Comparison of ENCODE assay signal across 8 mouse cellular contexts in the genomic region with DNA sequence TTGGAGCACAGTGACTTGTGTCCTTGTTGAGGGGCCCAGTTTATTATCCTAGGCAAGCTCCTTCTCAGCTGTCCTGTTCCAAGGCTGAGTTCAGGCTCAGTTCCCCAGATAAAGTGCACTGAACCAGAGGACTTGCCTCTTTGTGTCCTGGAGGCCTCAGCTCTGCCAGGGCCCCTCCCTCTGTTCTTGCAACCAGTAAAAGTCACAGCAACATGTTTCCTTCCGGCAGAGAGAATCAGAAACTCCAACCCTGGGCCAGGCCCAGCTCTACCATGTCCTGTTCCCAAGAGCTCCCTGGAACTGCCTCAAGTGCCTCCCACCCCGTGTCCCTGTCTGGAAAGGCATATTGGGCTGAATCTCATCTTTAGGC. TPM values are rescaled to one million over a fixed set of nuclear protein-coding genes. Genes with fewer than 3 reads are reported as not detected.
DNase-seq lines count a peak whose midpoint lies in the region; ATAC-seq lines count a peak whose summit lies in the region.

No protein-coding gene starts in this region.

- ATAC-seq in limb, embryonic 15.5 days (ENCODE audit: insufficient number of reproducible peaks, low FRiP score, low TSS enrichment, low read depth) = no peak
- ATAC-seq in intestine, embryonic 15.5 days = peak; percentile 91

- H3K4me3 ChIP-seq in limb, embryonic 15.5 days = no peak overlapping the region
- no peak overlapping the region for H3K4me3 ChIP-seq in limb, embryonic 10.5 days
- H3K4me3 ChIP-seq in intestine, embryonic 15.5 days (replicated peaks) = no peak overlapping the region
- no peak overlapping the region for H3K4me3 ChIP-seq in hindbrain, embryonic 10.5 days

- H3K9me3 ChIP-seq in limb, embryonic 15.5 days = no peaks in the 10 kb centered on the region
- no peaks in the 10 kb centered on the region for H3K9me3 ChIP-seq in limb, embryonic 10.5 days (replicated peaks)
- no peaks in the 10 kb centered on the region for H3K9me3 ChIP-seq in intestine, embryonic 15.5 days
- no peaks in the 10 kb centered on the region for H3K9me3 ChIP-seq in hindbrain, embryonic 10.5 days

- WGBS in limb, embryonic 15.5 days = 12% methylated on average over 2 of the region's 2 CpGs
- WGBS in limb, embryonic 10.5 days = 68% methylated on average over 2 of the region's 2 CpGs
- WGBS in intestine, embryonic 15.5 days = 40% methylated on average over 2 of the region's 2 CpGs
- 65% methylated on average over 2 of the region's 2 CpGs for WGBS in hindbrain, embryonic 10.5 days

- H3K4me1 ChIP-seq in limb, embryonic 15.5 days = peaks cover 11% of the 10 kb centered on the region
- H3K4me1 ChIP-seq in limb, embryonic 10.5 days = no peaks in the 10 kb centered on the region
- H3K4me1 ChIP-seq in intestine, embryonic 15.5 days (replicated peaks) = peaks cover 6% of the 10 kb centered on the region; the same call in 1 of the 2 replicates
- peaks cover 7% of the 10 kb centered on the region; the same call in 1 of the 2 replicates for H3K4me1 ChIP-seq in hindbrain, embryonic 10.5 days (replicated peaks)

- H3K27ac ChIP-seq in limb, embryonic 15.5 days = peak overlapping the region; percentile 47; the same call in 1 of the 2 replicates
- H3K27ac ChIP-seq in limb, embryonic 10.5 days = no peak overlapping the region
- peak overlapping the region; percentile 71 for H3K27ac ChIP-seq in intestine, embryonic 15.5 days
- H3K27ac ChIP-seq in hindbrain, embryonic 10.5 days = no peak overlapping the region

- no peaks in the 10 kb centered on the region for H3K27me3 ChIP-seq in limb, embryonic 15.5 days
- no peaks in the 10 kb centered on the region for H3K27me3 ChIP-seq in limb, embryonic 10.5 days (ENCODE audit: low read depth, poor library complexity, severe bottlenecking)
- no peaks in the 10 kb centered on the region for H3K27me3 ChIP-seq in intestine, embryonic 15.5 days (replicated peaks)
- H3K27me3 ChIP-seq in hindbrain, embryonic 10.5 days (ENCODE audit: insufficient read depth, poor library complexity, severe bottlenecking) = no peaks in the 10 kb centered on the region

- peaks cover 33% of the 10 kb centered on the region for H3K36me3 ChIP-seq in limb, embryonic 15.5 days
- H3K36me3 ChIP-seq in limb, embryonic 10.5 days = peaks cover 27% of the 10 kb centered on the region
- H3K36me3 ChIP-seq in intestine, embryonic 15.5 days = no peaks in the 10 kb centered on the region; the same call in 1 of the 2 replicates
- H3K36me3 ChIP-seq in hindbrain, embryonic 10.5 days = peaks cover 35% of the 10 kb centered on the region

- no peak overlapping the region for H3K4me2 ChIP-seq in limb, embryonic 15.5 days
- H3K4me2 ChIP-seq in intestine, embryonic 15.5 days (replicated peaks) = no peak overlapping the region

- no peak for DNase-seq in limb, embryonic 10.5 days (ENCODE audit: low spot score)
- peak; percentile 56 for DNase-seq in fat pad, adult 2 months (ENCODE audit: extremely low read depth, low read depth, low spot score)
- peak; percentile 86 for DNase-seq in lung, postnatal 10 days
- DNase-seq in thymus, postnatal 4 days = peak; percentile 69
- no peak for DNase-seq in hindbrain, embryonic 10.5 days (ENCODE audit: low spot score)
- DNase-seq in cerebellum, adult 9-10 months = no peak

- no peak overlapping the region for H3K9ac ChIP-seq in limb, embryonic 15.5 days
- no peak overlapping the region for H3K9ac ChIP-seq in intestine, embryonic 15.5 days

RNA-seq across cellular contexts. Expression of gene Castor1, which starts 14.3 kb away (rescaled TPM):
- polyA plus RNA-seq in limb, embryonic 15.5 days (2015; fragmentation: Nextera tagmentation; extraction: Ambion mirVana) = 15.2 and 20.6 TPM in 2 replicates
- 1.8 and 2.1 TPM in 2 replicates for polyA plus RNA-seq in limb, embryonic 10.5 days (2016; fragmentation: Nextera tagmentation; extraction: Ambion mirVana)
- 3.1 and 4.5 TPM in 2 replicates for polyA plus RNA-seq in intestine, embryonic 15.5 days (2015; fragmentation: Nextera tagmentation; extraction: Ambion mirVana)
- polyA plus RNA-seq in hindbrain, embryonic 10.5 days (2016; fragmentation: Nextera tagmentation; extraction: Ambion mirVana) = 2.7 and 3.6 TPM in 2 replicates

RNA-seq across cellular contexts. Expression of gene Tbc1d10a, which starts 17.1 kb away (rescaled TPM):
- 58.7 and 61.9 TPM in 2 replicates for polyA plus RNA-seq in limb, embryonic 15.5 days (2015; fragmentation: Nextera tagmentation; extraction: Ambion mirVana)
- polyA plus RNA-seq in limb, embryonic 10.5 days (2016; fragmentation: Nextera tagmentation; extraction: Ambion mirVana) = 27.4 and 37.4 TPM in 2 replicates
- polyA plus RNA-seq in intestine, embryonic 15.5 days (2015; fragmentation: Nextera tagmentation; extraction: Ambion mirVana) = 32.3 and 32.4 TPM in 2 replicates
- polyA plus RNA-seq in hindbrain, embryonic 10.5 days (2016; fragmentation: Nextera tagmentation; extraction: Ambion mirVana) = 29.4 and 32.3 TPM in 2 replicates

RNA-seq across cellular contexts. Expression of gene Osm, which starts 32.5 kb away (rescaled TPM):
- 0.12 and 0.23 TPM in 2 replicates for polyA plus RNA-seq in limb, embryonic 15.5 days (2015; fragmentation: Nextera tagmentation; extraction: Ambion mirVana)
- polyA plus RNA-seq in limb, embryonic 10.5 days (2016; fragmentation: Nextera tagmentation; extraction: Ambion mirVana) = not detected in 2 replicates
- 0.20 and 0.26 TPM in 2 replicates for polyA plus RNA-seq in intestine, embryonic 15.5 days (2015; fragmentation: Nextera tagmentation; extraction: Ambion mirVana)
- polyA plus RNA-seq in hindbrain, embryonic 10.5 days (2016; fragmentation: Nextera tagmentation; extraction: Ambion mirVana) = 0.09 TPM in 1 of 2 replicates, not detected in the other

RNA-seq across cellular contexts. Expression of gene Sf3a1, which starts 43.5 kb away (rescaled TPM):
- 44.9 and 45.2 TPM in 2 replicates for polyA plus RNA-seq in limb, embryonic 15.5 days (2015; fragmentation: Nextera tagmentation; extraction: Ambion mirVana)
- polyA plus RNA-seq in limb, embryonic 10.5 days (2016; fragmentation: Nextera tagmentation; extraction: Ambion mirVana) = 101 and 105 TPM in 2 replicates
- polyA plus RNA-seq in intestine, embryonic 15.5 days (2015; fragmentation: Nextera tagmentation; extraction: Ambion mirVana) = 43.8 and 47.1 TPM in 2 replicates
- polyA plus RNA-seq in hindbrain, embryonic 10.5 days (2016; fragmentation: Nextera tagmentation; extraction: Ambion mirVana) = 92.1 and 95.3 TPM in 2 replicates

RNA-seq across cellular contexts. Expression of gene Ccdc157, which starts 43.6 kb away (rescaled TPM):
- 10.9 and 12.3 TPM in 2 replicates for polyA plus RNA-seq in limb, embryonic 15.5 days (2015; fragmentation: Nextera tagmentation; extraction: Ambion mirVana)
- 7.9 and 9.4 TPM in 2 replicates for polyA plus RNA-seq in limb, embryonic 10.5 days (2016; fragmentation: Nextera tagmentation; extraction: Ambion mirVana)
- 3.7 and 3.8 TPM in 2 replicates for polyA plus RNA-seq in intestine, embryonic 15.5 days (2015; fragmentation: Nextera tagmentation; extraction: Ambion mirVana)
- 7.8 and 8.5 TPM in 2 replicates for polyA plus RNA-seq in hindbrain, embryonic 10.5 days (2016; fragmentation: Nextera tagmentation; extraction: Ambion mirVana)

Comparison
In these comparisons a context has a peak if more than half of its experiments do, and no peak if none do; other contexts are left out.
1. H3K27ac ChIP-seq: peak in limb, embryonic 15.5 days (single experiment) and intestine, embryonic 15.5 days (single experiment); none in limb, embryonic 10.5 days (single experiment) and hindbrain, embryonic 10.5 days (single experiment).
2. DNase-seq: peak in fat pad, adult 2 months (single experiment), lung, postnatal 10 days (single experiment) and thymus, postnatal 4 days (single experiment); none in limb, embryonic 10.5 days (single experiment), hindbrain, embryonic 10.5 days (single experiment) and cerebellum, adult 9-10 months (single experiment).